Mouse (Mus musculus): ENCODE measurements around the gene Tcf23.

The Tcf23 gene

DNA sequence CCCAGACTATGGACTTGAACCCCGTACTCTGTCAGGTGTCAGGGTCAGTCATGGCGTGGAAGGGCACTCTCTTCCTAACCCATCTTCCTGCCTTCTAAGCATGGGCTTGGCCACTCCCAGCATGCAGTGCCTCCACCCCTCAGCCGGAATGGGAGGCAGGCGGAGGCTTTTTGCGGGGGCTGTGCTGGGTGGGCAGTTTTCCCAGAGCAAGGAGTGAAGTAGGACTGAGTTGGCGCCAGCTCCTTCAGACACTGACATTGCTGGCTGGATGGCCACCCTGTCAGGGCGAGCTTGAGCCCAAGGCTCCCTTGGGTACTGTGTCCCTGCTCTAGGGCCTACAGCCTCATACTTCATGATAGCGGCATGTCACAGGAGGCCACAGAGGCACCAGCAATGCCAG lies at the start of gene Tcf23:
Tcf23 (plus strand) TSS at position 247 of the 400 bp plus-strand sequence.
- peak; percentile 44 for DNase-seq

DNA sequence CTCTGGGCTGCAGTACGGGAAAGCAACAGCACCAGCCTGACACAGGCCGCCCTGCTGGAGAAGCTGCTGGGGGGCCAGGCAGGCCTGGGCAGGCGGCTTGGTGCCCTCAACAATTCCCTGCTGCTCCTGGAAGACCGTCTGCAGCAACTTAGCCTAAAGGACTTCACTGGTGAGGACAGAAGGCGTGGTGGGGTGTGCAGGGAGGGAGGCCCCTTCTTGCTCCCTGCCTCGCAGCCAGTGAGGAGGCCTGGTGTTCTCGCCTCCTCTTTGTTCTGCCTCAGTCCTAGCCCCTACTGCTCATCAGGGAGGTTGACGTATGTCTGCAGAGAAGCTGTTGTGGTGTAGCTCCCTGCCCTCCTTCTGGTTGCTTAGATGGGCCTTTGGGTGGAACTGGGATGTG lies 49.8 kb upstream of the Tcf23 start:
- no peak for DNase-seq

DNA sequence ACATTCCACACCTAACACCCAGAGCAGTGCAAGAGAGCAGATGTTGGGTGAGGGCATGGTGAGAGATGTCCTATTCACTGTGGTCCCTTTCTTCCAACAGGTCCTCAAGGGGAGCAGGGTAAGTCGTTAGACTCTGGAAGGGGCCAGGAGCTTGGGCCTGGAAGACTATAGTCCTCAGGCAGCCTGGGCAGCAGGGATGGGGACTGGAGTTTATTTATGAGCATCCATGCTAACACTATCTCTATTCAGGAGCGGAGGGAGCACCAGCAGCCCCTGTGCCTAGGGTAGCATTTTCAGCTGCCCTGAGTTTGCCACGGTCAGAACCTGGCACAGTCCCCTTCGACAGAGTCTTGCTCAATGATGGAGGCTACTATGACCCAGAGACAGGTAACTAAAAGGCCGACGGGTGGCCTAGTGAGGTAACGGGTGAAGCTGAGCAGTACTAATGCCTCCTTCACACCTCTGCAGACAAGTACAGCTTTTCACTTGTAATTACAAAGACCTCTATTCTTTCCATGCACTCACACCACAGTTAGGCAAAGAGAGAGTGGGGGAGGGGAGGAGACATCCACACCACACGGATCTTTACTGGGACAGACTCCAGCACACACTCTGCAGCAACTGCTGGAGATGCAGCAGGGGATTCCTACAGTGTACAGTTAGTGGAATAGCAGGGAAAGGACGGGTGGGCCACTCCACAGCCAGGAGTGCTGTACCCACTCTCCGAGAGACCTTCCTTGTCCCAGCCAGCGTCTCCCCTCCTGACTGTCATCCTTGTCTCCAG lies 48.4 kb upstream of the Tcf23 start:
- DNase-seq = no peak

DNA sequence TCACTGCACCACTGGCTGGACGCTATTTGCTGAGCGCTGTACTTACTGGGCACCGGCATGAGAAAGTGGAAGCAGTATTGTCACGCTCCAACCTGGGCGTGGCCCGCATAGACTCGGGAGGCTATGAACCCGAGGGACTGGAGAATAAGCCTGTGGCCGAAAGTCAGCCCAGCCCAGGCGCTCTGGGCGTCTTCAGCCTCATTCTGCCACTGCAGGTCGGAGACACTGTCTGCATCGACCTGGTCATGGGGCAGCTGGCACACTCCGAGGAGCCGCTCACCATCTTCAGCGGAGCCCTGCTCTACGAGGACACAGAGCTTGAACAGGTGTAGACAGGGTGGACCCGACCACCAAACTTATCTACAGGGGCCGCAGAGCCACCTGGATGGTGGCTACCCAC lies 47.8 kb upstream of the Tcf23 start:
- DNase-seq = peak; percentile 66

DNA sequence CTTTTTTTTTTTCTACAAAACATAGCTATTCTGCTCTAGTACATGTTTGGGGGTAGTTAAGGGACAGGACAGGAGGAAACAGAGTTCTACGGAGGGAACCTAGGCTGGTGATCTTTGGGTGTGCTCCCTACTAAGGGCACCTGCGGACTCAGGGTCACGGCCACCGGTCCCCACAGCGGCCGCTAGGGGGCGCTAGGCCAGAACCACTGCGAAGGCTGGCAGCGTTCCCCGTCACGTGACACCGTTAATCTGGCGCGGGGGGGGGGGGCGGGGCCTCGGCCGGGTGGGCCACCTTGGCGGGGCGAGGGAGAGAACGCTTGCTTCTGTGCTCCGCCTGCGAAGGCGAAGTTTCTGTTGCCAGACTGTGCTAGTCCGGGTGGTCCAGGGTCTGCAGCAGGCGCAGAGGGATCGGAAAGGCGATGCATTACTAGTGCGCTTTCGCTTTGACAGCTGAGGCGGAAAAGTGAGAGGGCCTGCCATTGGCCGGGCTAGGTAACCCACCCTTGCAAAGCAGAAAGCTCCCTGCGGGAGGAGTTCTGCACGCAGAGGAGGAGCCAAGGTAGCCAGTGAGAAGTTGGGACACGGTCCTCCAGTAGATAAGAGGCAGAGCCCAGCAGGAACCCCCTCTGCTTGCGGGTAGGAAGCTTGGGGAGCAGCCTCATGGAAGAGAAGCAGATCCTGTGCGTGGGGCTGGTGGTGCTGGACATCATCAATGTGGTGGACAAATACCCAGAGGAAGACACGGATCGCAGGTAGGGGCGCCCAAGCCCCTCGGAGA lies 47.0 kb upstream of the Tcf23 start, which contains the start of gene Khk:
Khk (plus strand) TSS at position 176 of the 778 bp plus-strand sequence.
- peak; percentile 96 for DNase-seq

DNA sequence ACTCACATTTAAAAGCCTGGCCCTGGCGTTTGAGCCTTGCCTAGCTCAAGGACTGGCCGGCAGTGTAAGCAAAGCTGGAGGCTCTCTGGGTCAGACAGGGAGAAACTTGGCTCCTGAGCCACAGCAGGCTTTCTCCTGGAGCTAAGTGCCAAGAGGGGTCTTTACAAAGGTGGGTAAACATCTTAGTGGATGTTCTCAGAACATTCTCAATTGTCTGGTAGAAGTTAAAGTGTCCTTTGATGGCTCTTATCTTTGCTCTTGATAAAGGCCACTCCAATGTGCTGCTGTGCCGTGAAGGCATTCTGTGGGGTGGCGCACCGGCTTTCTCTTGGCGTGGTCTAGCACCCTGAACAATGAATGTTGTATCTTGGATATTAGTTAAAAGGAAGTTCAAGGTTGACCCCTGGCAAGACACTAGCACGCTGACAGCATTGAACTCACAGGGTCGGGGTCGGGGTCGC lies 45.9 kb upstream of the Tcf23 start:
- DNase-seq = peak; percentile 53

DNA sequence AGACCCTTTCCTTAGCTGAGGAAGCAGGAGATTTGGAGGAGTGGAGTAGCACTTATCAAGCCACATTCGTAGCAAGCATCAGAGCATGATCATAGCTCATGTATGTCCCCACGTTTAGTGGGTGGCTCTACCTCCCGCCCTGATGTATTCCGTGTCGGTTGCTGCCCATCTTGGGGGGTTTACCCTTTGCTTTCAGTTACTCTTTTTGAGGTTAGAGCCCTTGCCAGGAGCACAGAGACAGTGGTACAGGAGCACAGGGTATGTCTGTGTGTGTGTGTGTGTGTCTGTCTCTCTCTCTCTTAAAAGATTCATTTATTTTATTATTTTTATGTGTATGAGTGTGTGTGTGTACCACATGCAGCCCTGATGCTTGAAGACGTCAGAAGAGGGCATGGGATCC lies 45.3 kb upstream of the Tcf23 start:
- no peak for DNase-seq

DNA sequence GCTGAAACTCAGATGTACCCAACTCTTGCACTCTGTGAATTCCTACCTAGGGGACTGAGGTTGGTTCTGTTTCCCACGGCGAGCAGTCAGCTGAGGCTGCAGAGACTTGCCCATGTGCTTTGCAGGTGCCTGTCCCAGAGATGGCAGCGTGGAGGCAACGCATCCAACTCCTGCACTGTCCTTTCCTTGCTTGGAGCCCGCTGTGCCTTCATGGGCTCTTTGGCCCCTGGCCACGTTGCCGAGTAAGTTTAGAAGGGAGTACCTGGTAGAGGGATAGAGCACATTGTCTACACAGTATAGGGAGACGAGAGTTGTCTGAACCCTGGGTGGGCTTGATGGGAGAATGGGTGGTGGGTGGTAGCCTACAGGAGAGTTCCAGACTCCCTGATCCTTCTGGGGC lies 43.8 kb upstream of the Tcf23 start:
- no peak for DNase-seq

DNA sequence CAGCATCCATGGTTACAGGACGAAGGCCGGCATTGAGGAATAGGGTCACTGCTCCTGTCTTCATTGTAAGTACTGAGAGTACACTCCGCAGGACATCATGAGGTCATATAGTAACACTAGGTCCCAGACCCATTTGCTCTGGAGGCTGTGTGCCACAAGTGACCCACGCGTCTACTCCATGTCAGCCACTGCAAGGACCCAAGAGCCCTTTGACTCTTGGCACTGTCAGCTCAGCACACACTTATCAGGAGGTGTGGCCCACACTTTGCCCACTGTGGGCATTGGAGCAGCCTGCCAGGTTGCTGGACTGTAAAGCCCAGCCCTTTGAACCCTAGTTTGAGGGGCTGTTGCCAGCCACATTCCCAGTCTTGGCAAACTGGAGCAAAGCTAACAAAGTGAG lies 43.2 kb upstream of the Tcf23 start:
- peak; percentile 54 for DNase-seq

DNA sequence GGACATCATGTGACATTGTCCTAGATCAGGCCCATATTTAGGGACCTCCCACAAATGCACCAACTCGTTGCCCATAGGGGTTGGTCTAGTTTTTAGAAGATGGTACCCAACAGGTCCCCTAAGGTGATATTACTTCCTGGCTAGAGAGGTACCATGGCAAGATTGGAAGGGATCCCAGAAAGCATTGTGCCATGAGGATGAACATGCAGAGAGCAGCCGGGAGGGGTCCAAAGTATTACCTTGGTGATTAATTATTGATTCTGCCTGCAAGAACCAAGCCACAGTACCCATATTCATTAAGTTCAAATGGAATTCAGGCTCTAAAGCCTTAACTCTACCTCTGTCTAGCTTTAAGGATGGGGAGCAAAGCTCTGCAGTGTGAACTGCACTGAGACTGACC lies 42.4 kb upstream of the Tcf23 start:
- no peak for DNase-seq

DNA sequence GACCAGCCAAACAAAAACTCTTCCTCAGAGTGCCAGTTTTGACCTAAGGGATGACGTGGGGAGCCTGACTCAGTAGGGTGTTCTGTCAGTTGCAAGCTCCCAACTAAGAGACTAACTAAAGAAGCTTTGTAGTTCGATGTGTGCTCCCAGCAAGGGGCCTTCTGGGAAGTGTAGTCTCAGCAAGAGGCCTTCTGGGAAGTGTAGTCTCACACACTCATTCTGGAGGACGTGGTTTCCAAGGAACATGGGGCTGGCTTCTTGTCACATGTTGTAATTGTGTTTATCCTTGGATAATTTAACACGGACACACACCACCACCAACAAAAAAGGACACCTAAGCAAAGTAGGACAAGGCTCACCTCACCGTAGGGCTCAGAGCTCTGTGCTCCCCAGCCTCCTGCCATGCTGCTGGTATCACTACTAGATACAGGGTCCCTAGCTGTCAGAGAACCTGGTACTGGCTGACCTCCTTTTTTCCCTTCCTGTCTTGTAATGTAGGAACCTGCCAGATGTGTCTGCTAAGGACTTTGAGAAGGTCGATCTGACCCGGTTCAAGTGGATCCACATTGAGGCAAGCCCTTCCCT lies 40.4 kb upstream of the Tcf23 start:
- peak; percentile 65 for DNase-seq

DNA sequence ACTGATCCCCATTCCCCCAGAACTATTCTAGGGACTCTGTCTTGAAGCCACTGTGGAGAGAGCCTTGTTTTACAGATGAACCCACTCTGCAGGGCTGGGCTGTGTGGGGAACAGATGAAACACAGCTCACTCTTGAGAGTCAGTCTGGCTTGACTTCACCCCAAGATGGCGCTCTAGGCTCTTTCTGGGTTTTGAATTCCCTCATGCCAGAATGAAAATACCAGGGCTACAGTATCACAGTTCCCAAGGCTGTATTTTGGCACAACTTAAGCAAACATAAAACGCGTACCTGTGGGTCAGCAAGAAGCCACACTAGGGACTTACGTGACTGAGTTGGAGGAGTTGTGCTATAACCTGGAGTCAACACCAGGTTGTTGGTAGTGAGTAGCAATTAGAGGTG lies 38.3 kb upstream of the Tcf23 start:
- peak; percentile 91 for DNase-seq

DNA sequence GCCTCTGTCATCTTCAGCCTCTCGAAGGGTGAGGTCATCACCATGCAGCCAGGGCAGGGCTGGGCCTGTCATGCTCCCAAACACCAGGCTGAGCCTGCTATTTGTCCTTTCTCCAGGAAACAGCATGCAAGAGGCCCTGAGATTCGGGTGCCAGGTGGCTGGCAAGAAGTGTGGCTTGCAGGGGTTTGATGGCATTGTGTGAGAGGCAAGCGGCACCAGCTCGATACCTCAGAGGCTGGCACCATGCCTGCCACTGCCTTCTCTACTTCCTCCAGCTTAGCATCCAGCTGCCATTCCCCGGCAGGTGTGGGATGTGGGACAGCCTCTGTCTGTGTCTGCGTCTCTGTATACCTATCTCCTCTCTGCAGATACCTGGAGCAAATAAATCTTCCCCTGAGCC lies 37.6 kb upstream of the Tcf23 start:
- no peak for DNase-seq

DNA sequence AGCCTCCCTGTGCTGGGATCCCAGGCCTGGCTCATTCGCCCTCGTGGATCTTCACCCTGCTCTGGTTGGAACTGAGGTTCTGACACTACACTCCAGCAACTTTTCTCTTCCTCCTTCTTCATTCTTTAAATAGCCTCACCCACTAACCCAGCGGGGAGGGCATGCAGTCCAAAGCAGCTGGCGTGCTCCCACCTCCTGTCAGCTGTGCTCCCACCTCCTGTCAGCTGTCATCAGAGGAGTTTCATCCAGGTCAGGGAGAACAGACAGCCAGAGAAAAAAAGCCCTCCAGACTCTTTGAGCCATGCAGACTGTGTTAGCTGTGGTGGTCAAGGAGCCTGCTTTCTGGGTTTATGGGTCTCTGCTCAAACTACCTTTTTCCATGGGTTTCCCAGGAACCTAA lies 37.1 kb upstream of the Tcf23 start:
- no peak for DNase-seq

DNA sequence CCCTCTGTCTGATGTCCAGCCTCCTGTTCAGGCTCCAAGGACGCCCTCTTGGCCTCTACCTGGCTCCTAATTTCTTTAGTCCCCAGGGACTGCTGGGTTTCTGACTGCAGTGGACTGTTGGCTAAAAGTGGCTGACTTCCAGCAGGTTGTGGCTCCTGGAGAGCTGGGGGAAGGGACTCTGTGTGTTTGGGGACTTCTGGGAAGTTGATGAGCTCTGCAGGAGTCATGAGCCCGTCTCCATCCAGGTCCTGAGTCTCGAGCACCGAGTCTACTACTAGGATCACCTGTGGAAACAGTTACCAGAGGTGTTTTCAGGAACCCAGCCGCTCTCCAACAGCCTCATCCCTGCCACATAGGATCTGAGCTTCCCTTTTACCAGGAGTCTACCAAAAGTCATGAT lies 34.8 kb upstream of the Tcf23 start:
- no peak for DNase-seq

DNA sequence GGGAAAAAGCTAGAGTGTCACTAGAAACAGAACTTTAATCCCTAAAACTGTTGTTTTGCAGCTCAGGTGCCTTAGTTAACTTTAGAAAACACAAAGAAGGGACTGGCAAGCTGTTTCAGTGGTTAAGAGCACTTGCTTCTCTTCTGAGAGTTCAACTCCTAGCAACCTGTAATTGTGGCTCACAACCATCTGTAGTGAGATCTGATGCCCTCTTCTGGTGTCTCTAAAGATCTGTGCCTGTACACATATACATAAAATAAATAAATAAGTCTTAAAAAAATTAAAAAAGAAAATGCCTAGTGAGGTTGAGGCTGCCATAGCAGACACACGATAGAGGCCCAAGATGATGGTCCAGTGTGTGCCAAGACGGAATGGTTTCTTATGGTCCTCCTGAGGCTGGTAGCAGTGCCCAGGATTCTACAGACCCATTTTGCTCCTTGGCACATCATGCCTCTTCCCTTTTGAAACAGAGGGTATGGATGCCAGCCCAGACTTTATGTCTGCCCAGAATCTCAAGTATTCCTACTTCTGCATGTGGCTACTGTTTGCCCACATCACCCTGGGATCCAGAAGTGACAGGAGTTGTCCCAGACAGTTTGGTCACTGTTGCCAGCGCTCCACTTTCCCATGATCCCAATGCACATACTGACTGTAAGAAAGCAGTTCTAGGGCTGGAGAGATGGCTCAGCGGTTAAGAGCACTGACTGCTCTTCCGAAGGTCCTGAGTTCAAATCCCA lies 33.6 kb upstream of the Tcf23 start:
- DNase-seq = no peak

DNA sequence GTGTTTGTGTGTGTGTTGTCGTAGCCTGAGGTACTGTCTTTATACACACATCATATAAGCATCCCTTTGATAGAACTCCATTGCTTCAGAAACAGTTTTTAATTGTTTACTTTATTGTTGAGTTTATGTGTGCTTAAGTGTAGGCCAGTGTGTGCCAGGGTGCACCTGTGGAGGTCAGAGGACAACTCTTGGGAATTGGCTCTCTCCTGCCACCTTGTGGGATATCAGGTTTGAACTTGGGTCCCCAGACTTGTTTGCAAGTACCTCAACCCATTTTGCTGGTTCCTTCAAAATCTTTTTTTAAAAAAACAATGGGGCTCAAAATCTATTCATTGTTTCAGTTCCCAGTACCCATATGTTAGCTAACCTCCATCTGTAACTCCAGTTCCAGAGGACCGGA lies 25.5 kb upstream of the Tcf23 start:
- DNase-seq = peak; percentile 53

DNA sequence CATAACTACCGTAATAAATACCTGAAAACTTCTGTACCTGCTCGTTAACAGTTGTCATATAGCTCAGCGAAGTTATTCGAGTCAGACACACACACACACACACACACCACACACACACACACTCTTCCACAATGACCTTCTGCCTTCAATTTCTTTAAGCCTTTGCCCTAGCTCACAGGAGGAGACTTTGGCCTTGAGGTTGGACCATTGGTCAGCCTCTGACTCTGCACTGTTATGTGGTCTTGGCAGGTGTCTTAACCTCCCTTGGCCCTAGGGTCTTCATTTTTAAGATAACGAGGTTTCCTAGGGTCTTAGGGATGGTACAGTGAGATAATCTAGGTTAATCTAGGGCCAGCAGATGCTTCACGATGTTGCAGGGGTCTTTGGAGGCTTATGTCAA lies 24.1 kb upstream of the Tcf23 start:
- DNase-seq = no peak

DNA sequence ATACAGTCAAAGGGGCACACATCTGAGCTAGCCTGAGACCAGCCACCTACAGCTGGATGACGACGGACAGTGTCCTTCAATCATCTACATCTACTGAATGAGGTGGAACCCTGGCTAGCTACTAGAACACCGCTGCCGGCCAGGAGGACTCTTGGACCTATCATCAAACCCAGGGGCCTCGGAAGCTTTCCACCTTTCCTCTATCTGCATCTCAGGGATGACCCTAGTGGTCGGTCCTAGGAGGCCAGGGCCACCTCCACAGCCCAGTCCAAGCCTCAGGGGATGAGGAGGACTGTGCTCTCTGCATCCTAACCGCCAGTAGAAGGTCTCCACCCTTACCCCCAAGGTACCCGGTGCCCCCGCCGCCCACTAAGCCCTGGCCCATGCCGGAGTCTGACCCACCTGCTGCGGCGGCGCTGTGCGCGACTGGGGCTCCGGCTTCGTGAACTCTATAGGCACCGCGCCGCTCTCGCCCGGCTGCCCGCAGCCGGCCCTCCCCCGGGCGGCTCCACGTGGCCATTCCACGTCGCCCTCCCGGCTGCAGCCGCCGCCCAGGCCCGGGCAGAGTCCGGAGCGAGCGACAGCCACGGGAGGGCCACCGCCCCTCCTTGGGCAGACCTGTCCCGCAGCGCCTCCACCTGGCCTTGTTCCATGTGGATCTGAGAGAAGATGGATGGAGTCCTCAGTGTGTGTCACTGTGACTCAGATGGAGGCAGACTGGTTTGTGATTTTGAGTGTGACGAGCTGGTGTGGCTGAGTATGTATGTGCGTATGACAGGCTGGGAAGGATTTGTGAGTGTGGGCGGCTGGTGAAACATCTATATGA lies 23.3 kb upstream of the Tcf23 start, which contains the start of gene Cgref1:
Cgref1 (minus strand) TSS at position 636 of the 826 bp plus-strand sequence.
- peak; percentile 69 for DNase-seq

DNA sequence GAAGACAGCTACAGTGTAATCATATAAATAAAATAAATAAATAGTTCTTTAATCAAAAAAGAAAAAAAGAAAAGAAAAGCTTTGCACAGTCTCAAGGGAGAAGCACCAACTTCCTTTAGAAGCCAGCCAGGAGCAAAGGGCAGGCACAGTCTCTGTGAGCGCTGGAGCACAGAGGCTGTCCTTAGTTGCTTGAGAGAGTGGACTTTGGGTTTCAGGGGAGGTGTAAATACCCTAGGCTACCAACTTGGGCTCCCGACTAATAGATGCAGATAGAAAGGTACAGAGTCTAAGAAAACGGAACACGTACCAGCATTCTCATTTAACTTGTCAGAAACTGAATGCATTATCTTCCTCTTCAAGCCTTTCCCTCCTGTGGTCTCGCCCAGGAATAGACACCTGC lies 19.8 kb upstream of the Tcf23 start:
- DNase-seq = no peak

DNA sequence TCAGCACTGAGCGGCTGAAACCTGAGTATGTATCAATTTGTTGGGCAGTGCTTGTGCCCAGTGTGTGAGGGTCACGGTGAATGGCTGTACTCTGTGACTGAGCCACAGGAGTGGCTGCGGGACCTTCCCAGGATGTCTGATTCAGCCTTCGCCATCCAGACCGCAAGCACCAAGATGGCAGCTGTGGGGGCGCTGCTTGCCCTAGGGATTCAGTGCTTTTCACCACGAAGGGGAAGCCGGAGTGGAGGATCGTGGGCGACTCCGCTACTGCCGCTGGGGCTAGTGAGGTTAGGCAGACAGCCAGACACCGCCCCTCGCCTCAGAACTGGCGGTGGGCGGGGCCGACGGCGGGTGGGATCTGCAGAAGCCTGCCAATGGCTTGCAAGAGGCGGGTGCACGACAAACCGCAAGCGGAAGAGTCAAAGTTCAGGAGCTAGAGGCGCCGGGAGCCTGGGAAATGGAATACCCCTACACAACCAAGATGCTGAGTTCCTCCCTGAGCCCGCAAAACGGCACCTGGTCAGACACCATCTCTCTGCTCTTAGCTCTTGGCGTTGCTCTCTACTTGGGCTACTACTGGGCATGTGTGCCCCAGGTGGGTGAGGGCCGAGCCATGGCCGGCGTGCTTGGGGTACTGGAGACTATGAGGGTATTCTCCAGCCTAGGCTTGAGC lies 18.7 kb upstream of the Tcf23 start:
- peak; percentile 96 for DNase-seq

Data from lung, postnatal 36 days (tissue).